Mouse (Mus musculus) thymus, postnatal 25 days (tissue): Measurements from ENCODE around the gene Troap.
A peak's percentile ranks its signal among the peaks of the same experiment; 100 is the strongest.

Source experiments
- DNase-seq: peaks from one replicate; pipeline ENCODE4 v3.0.0; 2022

The Troap gene

GRCm38 (mm10) chr15:99074019-99074599, at the start of gene Troap:
Troap (plus strand) TSS chr15:99074575.
- no peak for DNase-seq

GRCm38 (mm10) chr15:99024668-99025314, 49.6 kb upstream of the Troap start:
- DNase-seq, result peak; percentile 73

- DNase-seq, result no peak
Observed at GRCm38 (mm10) chr15:99025414-99025813, 49.0 kb upstream of the Troap start.

- DNase-seq, result peak; percentile 46
Observed at GRCm38 (mm10) chr15:99026259-99026658, 48.1 kb upstream of the Troap start.

GRCm38 (mm10) chr15:99027116-99027515, 47.3 kb upstream of the Troap start:
- DNase-seq, result no peak

GRCm38 (mm10) chr15:99028874-99029458, 45.4 kb upstream of the Troap start:
- DNase-seq, result peak; percentile 11

GRCm38 (mm10) chr15:99029619-99030584, 44.5 kb upstream of the Troap start, which contains the start of gene Tuba1c:
Tuba1c (plus strand) TSS chr15:99029891.
- DNase-seq, result peak; percentile 88

GRCm38 (mm10) chr15:99030585-99031387, 43.6 kb upstream of the Troap start:
- DNase-seq, result peak; percentile 33

GRCm38 (mm10) chr15:99031388-99031675, 43.0 kb upstream of the Troap start:
- no peak for DNase-seq

GRCm38 (mm10) chr15:99032041-99032725, 42.2 kb upstream of the Troap start:
- no peak for DNase-seq

- no peak for DNase-seq
Observed at GRCm38 (mm10) chr15:99032726-99033250, 41.6 kb upstream of the Troap start.

GRCm38 (mm10) chr15:99033498-99034270, 40.7 kb upstream of the Troap start:
- no peak for DNase-seq

- DNase-seq, result no peak
Observed at GRCm38 (mm10) chr15:99035431-99035830, 38.9 kb upstream of the Troap start.

GRCm38 (mm10) chr15:99036249-99036905, 38.0 kb upstream of the Troap start:
- DNase-seq, result no peak

- DNase-seq, result no peak
Observed at GRCm38 (mm10) chr15:99038025-99038424, 36.4 kb upstream of the Troap start.

- no peak for DNase-seq
Observed at GRCm38 (mm10) chr15:99038797-99039196, 35.6 kb upstream of the Troap start.

- no peak for DNase-seq
Observed at GRCm38 (mm10) chr15:99039306-99039705, 35.1 kb upstream of the Troap start.

- no peak for DNase-seq
Observed at GRCm38 (mm10) chr15:99039996-99040919, 34.1 kb upstream of the Troap start.
